Mouse (Mus musculus): ENCODE data around the gene Cish. TPM values are rescaled to one million over a fixed set of nuclear protein-coding genes. Genes with fewer than 3 reads are reported as not detected.
A peak's percentile ranks its signal among the peaks of the same experiment; 100 is the strongest.

Cish gene
- polyA plus RNA-seq, 1 experiment from 2014 or later: 16.4 TPM

DNA sequence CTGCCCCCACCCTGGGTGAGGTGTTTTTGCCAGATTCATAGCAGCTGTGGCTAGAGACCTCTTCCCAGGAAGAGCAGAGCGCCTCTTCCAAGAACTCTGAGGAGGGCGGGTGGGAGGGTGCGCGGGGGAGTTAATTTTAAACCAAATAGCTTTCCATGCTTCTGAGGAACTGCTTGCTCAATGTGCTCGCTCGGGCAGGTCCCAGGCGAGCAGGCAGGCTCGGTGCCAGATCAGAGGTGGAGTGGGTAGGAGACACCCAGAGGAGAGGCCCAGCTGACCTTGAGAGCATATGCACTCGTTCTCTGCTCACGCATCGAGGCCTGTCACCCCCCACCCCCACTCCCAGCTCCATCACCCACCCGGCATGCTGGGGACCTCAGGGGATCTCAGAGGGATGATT, 12.1 kb downstream of the Cish start:
- Histone ChIP-seq H3K4me3 (no peak overlapping the region), H3K36me3 (no peaks in the 10 kb centered on the region), H3K4me1 (peaks cover 42% of the 10 kb centered on the region), H3K4me2 (peak overlapping the region; percentile 5; the same call in 1 of the 2 replicates), H3K27me3 (no peaks in the 10 kb centered on the region), H3K27ac (peak overlapping the region; percentile 81), H3K9me3 (no peaks in the 10 kb centered on the region), H3K9ac (no peak overlapping the region)
- 35% methylated on average over 12 of the region's 12 CpGs for WGBS
- ATAC-seq (ENCODE audit: borderline replicate concordance, extremely low read depth, low FRiP score, low TSS enrichment): peak; percentile 64; the same call in 1 of the 2 replicates

DNA sequence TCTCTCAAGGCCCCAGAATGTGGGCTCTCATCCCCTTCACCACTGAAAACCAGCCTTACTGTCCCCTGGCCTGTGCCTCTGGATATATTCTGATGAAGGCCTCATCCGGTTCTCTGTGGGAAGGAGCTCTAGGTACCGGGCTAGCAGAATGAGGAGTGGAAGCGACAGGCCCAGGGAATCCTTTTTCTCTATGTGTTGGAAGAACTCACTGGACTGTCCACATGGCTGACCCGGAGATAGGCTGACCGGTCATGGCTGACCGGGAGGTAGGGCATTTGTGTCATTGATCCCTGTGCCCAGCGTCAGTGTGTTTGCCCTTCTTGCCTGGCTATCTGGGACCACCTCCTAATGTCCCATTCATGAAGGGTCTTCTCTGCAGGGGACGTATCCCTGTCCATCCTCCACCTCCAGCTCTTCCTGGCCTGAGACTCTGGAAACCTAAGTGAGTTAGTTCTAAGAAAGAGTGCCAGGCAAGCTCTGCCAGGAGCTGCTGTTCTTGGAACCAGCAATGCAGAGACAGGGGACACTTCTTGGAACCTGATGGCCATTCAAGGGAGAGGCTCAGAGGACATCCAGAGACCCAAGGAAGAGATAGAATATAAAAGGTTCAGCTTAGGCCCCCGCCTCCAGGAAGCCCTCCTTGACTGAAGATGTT, 12.6 kb downstream of the Cish start:
- H3K4me3 ChIP-seq: no peak overlapping the region
- peak overlapping the region; percentile 81 for H3K27ac ChIP-seq
- H3K4me2 ChIP-seq: no peak overlapping the region
- no peaks in the 10 kb centered on the region for H3K9me3 ChIP-seq
- peaks cover 36% of the 10 kb centered on the region for H3K4me1 ChIP-seq
- no peak overlapping the region for H3K9ac ChIP-seq
- H3K27me3 ChIP-seq: no peaks in the 10 kb centered on the region
- WGBS: 81% methylated on average over 9 of the region's 9 CpGs
- 0 out of 2 replicates have a peak, but pooled peaks have one; percentile 12 for ATAC-seq (ENCODE audit: borderline replicate concordance, extremely low read depth, low FRiP score, low TSS enrichment)
- H3K36me3 ChIP-seq: no peaks in the 10 kb centered on the region

GRCm38 (mm10) chr9:107309171-107309570, 13.3 kb downstream of the Cish start:
- H3K4me3 ChIP-seq: no peak overlapping the region
- H3K27me3 ChIP-seq: no peaks in the 10 kb centered on the region
- no peak overlapping the region for H3K9ac ChIP-seq
- WGBS: 57% methylated on average over 9 of the region's 9 CpGs
- no peak overlapping the region for H3K4me2 ChIP-seq
- no peaks in the 10 kb centered on the region for H3K9me3 ChIP-seq
- H3K4me1 ChIP-seq: peaks cover 36% of the 10 kb centered on the region
- no peaks in the 10 kb centered on the region for H3K36me3 ChIP-seq
- no peak for ATAC-seq (ENCODE audit: borderline replicate concordance, extremely low read depth, low FRiP score, low TSS enrichment)
- H3K27ac ChIP-seq: no peak overlapping the region

- Histone ChIP-seq H3K4me3 (no peak overlapping the region), H3K36me3 (no peaks in the 10 kb centered on the region), H3K9me3 (no peaks in the 10 kb centered on the region), H3K9ac (no peak overlapping the region), H3K4me1 (peaks cover 36% of the 10 kb centered on the region), H3K4me2 (no peak overlapping the region), H3K27me3 (no peaks in the 10 kb centered on the region), H3K27ac (no peak overlapping the region)
- ATAC-seq (ENCODE audit: borderline replicate concordance, extremely low read depth, low FRiP score, low TSS enrichment): no peak
- 51% methylated on average over 5 of the region's 5 CpGs for WGBS
Measured at GRCm38 (mm10) chr9:107309600-107309999, 13.8 kb downstream of the Cish start.

- Histone ChIP-seq H3K27ac (no peak overlapping the region), H3K4me3 (no peak overlapping the region), H3K36me3 (no peaks in the 10 kb centered on the region), H3K9ac (no peak overlapping the region), H3K4me2 (no peak overlapping the region), H3K27me3 (no peaks in the 10 kb centered on the region), H3K4me1 (peaks cover 7% of the 10 kb centered on the region), H3K9me3 (no peaks in the 10 kb centered on the region)
- 54% methylated on average over 10 of the region's 10 CpGs for WGBS
- ATAC-seq (ENCODE audit: borderline replicate concordance, extremely low read depth, low FRiP score, low TSS enrichment): no peak
Measured at GRCm38 (mm10) chr9:107312811-107313584, 17.2 kb downstream of the Cish start.

- H3K4me3 ChIP-seq: no peak overlapping the region
- no peak for ATAC-seq (ENCODE audit: borderline replicate concordance, extremely low read depth, low FRiP score, low TSS enrichment)
- no peak overlapping the region for H3K4me2 ChIP-seq
- H3K36me3 ChIP-seq: no peaks in the 10 kb centered on the region
- no peak overlapping the region for H3K27ac ChIP-seq
- no peaks in the 10 kb centered on the region for H3K4me1 ChIP-seq
- no peak overlapping the region for H3K9ac ChIP-seq
- no peaks in the 10 kb centered on the region for H3K27me3 ChIP-seq
- no peaks in the 10 kb centered on the region for H3K9me3 ChIP-seq
- 69% methylated on average over 3 of the region's 3 CpGs for WGBS
Measured at GRCm38 (mm10) chr9:107313926-107314325, 18.1 kb downstream of the Cish start.

DNA sequence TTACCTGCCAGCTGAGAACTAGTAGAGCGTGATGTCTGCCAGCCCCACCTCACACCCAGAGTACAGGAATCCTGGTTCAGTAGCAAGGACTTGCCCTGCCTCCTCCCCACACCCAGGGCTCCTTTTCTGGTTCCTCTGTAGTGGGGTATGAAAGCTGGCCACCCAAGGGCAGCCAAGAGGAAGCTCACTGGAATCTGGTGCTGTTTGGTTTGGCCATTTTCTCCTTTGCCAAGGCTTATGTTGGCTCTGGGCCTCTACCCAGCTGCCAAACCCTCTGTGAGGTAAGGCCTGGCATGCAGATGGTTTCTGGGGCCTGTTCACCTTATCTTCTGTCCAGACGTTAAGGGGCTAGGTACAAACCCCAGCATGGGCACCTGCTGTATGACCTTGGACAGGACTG, 20.0 kb downstream of the Cish start:
- no peak overlapping the region for H3K4me2 ChIP-seq
- WGBS: 61% methylated on average over 2 of the region's 2 CpGs
- H3K36me3 ChIP-seq: no peaks in the 10 kb centered on the region
- H3K4me3 ChIP-seq: no peak overlapping the region
- H3K9ac ChIP-seq: no peak overlapping the region
- H3K4me1 ChIP-seq: no peaks in the 10 kb centered on the region
- no peak overlapping the region for H3K27ac ChIP-seq
- ATAC-seq (ENCODE audit: borderline replicate concordance, extremely low read depth, low FRiP score, low TSS enrichment): no peak
- H3K27me3 ChIP-seq: no peaks in the 10 kb centered on the region
- H3K9me3 ChIP-seq: no peaks in the 10 kb centered on the region

DNA sequence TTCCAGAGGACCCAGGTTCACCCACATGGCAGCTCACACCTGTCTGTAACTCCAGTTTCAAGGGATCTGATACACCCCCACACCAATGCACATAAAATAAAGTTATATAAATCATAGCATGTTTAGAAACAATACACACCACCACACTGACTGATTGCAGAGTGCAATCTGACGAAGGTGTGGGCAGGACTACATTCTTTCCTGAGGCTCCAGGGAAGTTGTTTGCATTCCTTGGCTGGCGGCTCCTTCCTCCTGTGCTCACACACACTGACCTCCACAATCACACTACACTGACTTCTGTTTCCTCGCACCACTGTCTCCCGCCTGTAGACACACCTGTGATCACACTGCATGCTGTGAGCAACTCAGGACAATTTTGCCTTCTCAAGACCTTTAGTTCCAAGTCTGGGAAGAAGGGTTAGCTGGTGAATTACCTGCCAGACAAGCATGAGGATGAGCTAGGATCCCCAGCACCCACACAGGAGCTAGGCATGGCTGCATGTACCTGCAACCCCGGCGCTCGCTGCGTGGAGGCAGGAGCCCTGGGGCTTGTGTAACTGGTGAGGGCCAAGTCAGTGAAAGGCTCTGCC, 26.7 kb downstream of the Cish start:
- ATAC-seq (ENCODE audit: borderline replicate concordance, extremely low read depth, low FRiP score, low TSS enrichment): no peak
- WGBS: 59% methylated on average over 8 of the region's 8 CpGs

GRCm38 (mm10) chr9:107323558-107323957, 27.7 kb downstream of the Cish start:
- no peak for ATAC-seq (ENCODE audit: borderline replicate concordance, extremely low read depth, low FRiP score, low TSS enrichment)
- Histone ChIP-seq H3K36me3 (no peaks in the 10 kb centered on the region; the same call in 1 of the 2 replicates), H3K4me2 (no peak overlapping the region), H3K9ac (no peak overlapping the region), H3K27me3 (no peaks in the 10 kb centered on the region), H3K27ac (no peak overlapping the region; the same call in 1 of the 2 replicates), H3K4me3 (no peak overlapping the region), H3K4me1 (peaks cover 17% of the 10 kb centered on the region), H3K9me3 (no peaks in the 10 kb centered on the region)
- 51% methylated on average over 6 of the region's 6 CpGs for WGBS

More for the DNA sequence above, 26.7 kb downstream of the Cish start:
- Histone ChIP-seq H3K4me2 (no peak overlapping the region), H3K27me3 (no peaks in the 10 kb centered on the region), H3K36me3 (no peaks in the 10 kb centered on the region), H3K27ac (peak overlapping the region; percentile 59; the same call in 1 of the 2 replicates), H3K4me3 (no peak overlapping the region), H3K9me3 (no peaks in the 10 kb centered on the region), H3K4me1 (peaks cover 14% of the 10 kb centered on the region), H3K9ac (no peak overlapping the region)

DNA sequence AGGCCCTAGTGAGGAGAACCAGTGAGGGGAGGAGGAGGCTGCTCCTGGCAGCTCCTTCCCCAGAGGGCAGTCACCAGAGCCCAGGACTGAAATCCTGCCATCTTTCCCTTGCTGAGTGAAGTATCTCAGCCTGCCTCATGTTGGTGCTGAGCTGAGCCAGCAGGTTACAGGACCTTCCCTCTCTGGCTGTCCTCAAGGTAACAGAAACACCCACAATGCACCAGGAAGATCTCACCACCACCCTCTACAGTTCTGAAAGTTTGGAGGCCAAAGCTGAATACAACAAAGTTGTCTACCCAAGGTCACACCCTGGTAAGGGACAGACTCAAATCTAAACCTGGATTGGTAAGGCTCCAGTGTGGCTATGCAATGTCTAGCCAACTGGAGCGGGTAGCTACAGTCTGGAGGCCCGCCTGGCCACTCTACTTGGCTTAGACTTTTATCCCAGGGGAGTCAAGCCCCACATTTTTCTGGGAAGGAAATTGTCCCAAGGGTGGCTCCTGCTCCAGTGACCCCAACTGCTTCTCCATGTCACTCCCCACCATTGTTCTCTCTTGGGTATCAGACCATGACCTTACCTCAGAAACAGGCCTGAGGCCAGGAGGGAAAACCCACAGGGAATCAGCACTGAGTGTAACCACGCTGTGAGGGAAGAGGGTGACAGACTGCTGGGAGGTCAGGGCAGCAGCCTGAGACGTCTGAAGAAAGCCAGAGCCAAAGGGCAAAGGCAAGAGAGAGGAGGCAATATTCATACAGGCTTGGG, 29.2 kb downstream of the Cish start:
- no peak for ATAC-seq (ENCODE audit: borderline replicate concordance, extremely low read depth, low FRiP score, low TSS enrichment)
- no peaks in the 10 kb centered on the region; the same call in 1 of the 2 replicates for H3K36me3 ChIP-seq
- H3K4me3 ChIP-seq: no peak overlapping the region
- H3K27ac ChIP-seq: no peak overlapping the region
- no peak overlapping the region for H3K9ac ChIP-seq
- H3K27me3 ChIP-seq: no peaks in the 10 kb centered on the region
- 68% methylated on average over 4 of the region's 4 CpGs for WGBS
- no peak overlapping the region for H3K4me2 ChIP-seq
- no peaks in the 10 kb centered on the region for H3K9me3 ChIP-seq
- H3K4me1 ChIP-seq: peaks cover 17% of the 10 kb centered on the region

DNA sequence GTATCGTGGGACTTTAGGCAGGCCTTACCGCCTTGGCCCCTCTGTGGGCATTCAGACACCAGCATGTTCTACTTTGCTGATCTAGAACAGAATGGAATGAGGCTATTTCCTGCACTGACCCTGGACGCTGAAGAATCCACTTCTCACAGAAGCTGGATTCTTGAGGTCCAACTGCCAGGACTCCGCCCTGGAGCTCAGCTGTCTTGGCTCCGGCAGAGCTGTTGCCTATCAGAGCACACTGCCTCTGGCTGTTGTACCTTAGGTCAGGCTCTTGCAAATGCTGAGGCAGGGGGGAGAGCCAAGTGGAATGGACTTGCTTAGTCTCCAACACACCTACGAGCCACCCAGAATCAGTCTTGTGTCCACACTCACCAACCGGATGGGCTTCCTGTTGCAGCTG, 30.1 kb downstream of the Cish start:
- H3K9me3 ChIP-seq: no peaks in the 10 kb centered on the region
- ATAC-seq (ENCODE audit: borderline replicate concordance, extremely low read depth, low FRiP score, low TSS enrichment): no peak
- H3K27ac ChIP-seq: no peak overlapping the region
- H3K27me3 ChIP-seq: no peaks in the 10 kb centered on the region
- H3K36me3 ChIP-seq: no peaks in the 10 kb centered on the region; the same call in 1 of the 2 replicates
- WGBS: 76% methylated on average over 7 of the region's 7 CpGs
- peaks cover 17% of the 10 kb centered on the region for H3K4me1 ChIP-seq
- H3K4me2 ChIP-seq: no peak overlapping the region
- H3K4me3 ChIP-seq: no peak overlapping the region
- no peak overlapping the region for H3K9ac ChIP-seq

All from lung, embryonic 15.5 days (tissue).